Mouse (Mus musculus) embryonic fibroblast, embryonic 13.5 days (primary cell): ENCODE measurements around the gene Catip.

Experiments
- CTCF ChIP-seq: IDR thresholded peaks from 2 replicates; pipeline ENCODE4 v1.5.1; 2011; ENCODE audit warnings: mild to moderate bottlenecking, control low read depth, low read length, moderate library complexity, borderline replicate concordance; ENCODE audit not compliant: insufficient read depth
- POLR2A ChIP-seq: IDR thresholded peaks from 2 replicates; pipeline ENCODE4 v1.6.1; 2011; ENCODE audit warnings: low read depth, mild to moderate bottlenecking, control low read depth, low read length, moderate library complexity

DNA sequence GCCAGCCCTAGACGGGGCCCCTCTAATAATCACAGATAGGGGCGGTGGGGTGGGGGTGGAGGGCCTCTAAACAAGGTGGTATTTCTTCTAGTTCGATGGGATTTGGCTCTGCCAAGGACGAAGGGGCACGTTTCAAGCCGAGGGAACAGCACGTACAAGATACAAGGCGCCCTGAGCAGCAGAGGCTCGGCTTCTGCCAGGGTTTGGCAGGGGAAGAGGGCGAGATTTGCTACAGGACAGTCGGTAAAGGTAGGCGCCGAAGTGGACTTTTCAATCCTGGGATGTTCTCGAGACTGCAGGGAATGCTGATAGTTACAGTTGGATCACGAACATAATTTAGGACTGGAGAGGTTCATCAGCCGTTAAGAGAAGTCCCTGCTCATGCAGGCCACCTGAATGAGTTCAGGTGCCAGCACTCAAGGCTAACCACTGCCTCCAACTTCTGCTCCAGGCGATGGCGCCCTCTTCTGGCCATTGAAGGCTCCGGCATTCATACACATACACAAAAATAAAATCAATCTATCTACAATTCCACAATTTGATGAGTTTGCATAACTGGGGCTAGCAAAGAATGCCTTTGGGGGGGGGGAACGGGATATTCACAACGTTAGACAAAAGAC is 28.5 kb downstream of the Catip start:
- TF ChIP-seq POLR2A (no peak), CTCF (peak; percentile 63; the same call in 1 of the 2 replicates)
